Comparison of ENCODE assay signal across 11 mouse cellular contexts in the genomic region with DNA sequence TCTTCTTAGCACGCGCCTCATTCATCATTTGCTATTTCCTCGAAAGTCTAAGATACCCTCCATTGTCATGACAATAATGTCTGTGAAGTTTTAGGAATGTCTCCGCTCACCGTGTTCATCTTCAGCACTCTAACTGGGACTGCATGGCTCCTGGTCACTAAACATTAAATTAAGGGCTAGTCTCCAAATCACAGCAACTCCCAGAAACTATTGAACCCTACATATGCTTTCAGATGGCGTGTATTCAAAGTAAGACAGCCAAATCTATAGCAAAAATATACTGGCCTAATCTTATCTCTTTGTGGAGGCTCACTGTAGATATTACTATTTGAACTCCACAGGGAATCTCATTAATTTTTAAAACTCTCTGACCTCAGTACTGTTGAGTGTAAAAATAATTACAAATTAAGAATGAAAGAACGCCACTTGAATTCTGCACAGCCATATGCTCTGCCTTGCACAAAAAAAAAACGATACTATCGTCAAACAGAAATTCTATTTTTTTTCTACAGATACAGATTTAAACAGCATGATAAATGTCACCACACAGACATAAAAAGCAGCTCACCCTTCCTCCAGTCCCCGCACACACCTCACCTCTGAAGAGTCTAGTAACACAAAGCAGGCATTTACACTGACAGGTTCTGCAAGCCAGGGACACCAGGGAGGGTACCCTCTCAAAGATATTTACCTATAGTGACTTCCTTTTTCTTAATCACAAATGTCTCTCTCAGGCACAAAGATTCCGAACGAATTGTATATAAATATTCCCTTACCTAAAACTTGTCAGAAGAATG.
DNase-seq lines count a peak whose midpoint lies in the region; ATAC-seq lines count a peak whose summit lies in the region.
"Had no signal": no experiment of that assay in that cellular context is flagged by ENCODE, and none has a peak within 500 bp of the region (broad histone marks: within the 10 kb centered on the region; RNA-seq: fewer than 3 reads in every experiment).

No protein-coding gene starts in this region.

- DNase-seq in kidney, postnatal 14 days: no peak
- no peak for DNase-seq in urinary bladder, postnatal 36 days (ENCODE audit: low spot score in 2 of 2)
- DNase-seq in frontal cortex, postnatal 25 days (ENCODE audit: low spot score in 2 of 2): no peak
- no peak for DNase-seq in MN1 (ENCODE audit: low spot score)
- DNase-seq: kidney, adult 11 months; lung, adult 2 months; right cerebral cortex, postnatal 14 days had no signal

- 65% methylated on average over 12 of the region's 12 CpGs for WGBS in kidney, embryonic 14.5 days
- 65% methylated on average over 12 of the region's 12 CpGs for WGBS in embryonic facial prominence, embryonic 12.5 days
- 35% methylated on average over 12 of the region's 12 CpGs for whole genome bisulfite sequencing in hindbrain, embryonic 12.5 days
- 10% methylated on average over 12 of the region's 12 CpGs for WGBS in midbrain, embryonic 15.5 days

- 0 out of 2 replicates have a peak overlapping the region, but pooled peaks have one; percentile 13 for H3K27ac ChIP-seq in kidney, embryonic 14.5 days (ENCODE audit: low read depth, low read length)
- H3K27ac ChIP-seq in embryonic facial prominence, embryonic 12.5 days: 0 out of 2 replicates have a peak overlapping the region, but pooled peaks have one; percentile 30
- H3K27ac ChIP-seq in hindbrain, embryonic 12.5 days: peak overlapping the region; percentile 96
- peak overlapping the region; percentile 95 for H3K27ac ChIP-seq in midbrain, embryonic 15.5 days

- H3K27me3 ChIP-seq in kidney, embryonic 14.5 days (ENCODE audit: control insufficient read depth, insufficient read depth, low read length): no peaks in the 10 kb centered on the region
- H3K27me3 ChIP-seq in embryonic facial prominence, embryonic 12.5 days: no peaks in the 10 kb centered on the region; the same call in 1 of the 2 replicates
- peaks cover 5% of the 10 kb centered on the region; the same call in 1 of the 2 replicates for H3K27me3 ChIP-seq in hindbrain, embryonic 12.5 days
- H3K27me3 ChIP-seq in midbrain, embryonic 15.5 days (replicated peaks): no peaks in the 10 kb centered on the region

- no peak for ATAC-seq in kidney, embryonic 14.5 days (ENCODE audit: low FRiP score, low TSS enrichment)
- no peak for ATAC-seq in embryonic facial prominence, embryonic 12.5 days (ENCODE audit: insufficient number of reproducible peaks, insufficient read depth, low FRiP score, low TSS enrichment)
- no peak for ATAC-seq in hindbrain, embryonic 12.5 days (ENCODE audit: low FRiP score)
- ATAC-seq in midbrain, embryonic 15.5 days (replicated peaks): peak; percentile 63

- H3K9ac ChIP-seq in kidney, embryonic 14.5 days (ENCODE audit: low read depth, low read length): peak overlapping the region; percentile 37; the same call in 1 of the 2 replicates
- H3K9ac ChIP-seq in embryonic facial prominence, embryonic 12.5 days: no peak overlapping the region; the same call in 1 of the 2 replicates
- peak overlapping the region; percentile 82 for H3K9ac ChIP-seq in hindbrain, embryonic 12.5 days
- peak overlapping the region; percentile 76 for H3K9ac ChIP-seq in midbrain, embryonic 15.5 days

- no peaks in the 10 kb centered on the region for H3K4me1 ChIP-seq in kidney, embryonic 14.5 days (ENCODE audit: control insufficient read depth, insufficient read depth, low read length)
- H3K4me1 ChIP-seq in embryonic facial prominence, embryonic 12.5 days: no peaks in the 10 kb centered on the region
- no peaks in the 10 kb centered on the region for H3K4me1 ChIP-seq in hindbrain, embryonic 12.5 days
- peaks cover 19% of the 10 kb centered on the region for H3K4me1 ChIP-seq in midbrain, embryonic 15.5 days

- H3K4me2 ChIP-seq in kidney, embryonic 14.5 days (replicated peaks; ENCODE audit: low read depth, low read length): peak overlapping the region; percentile 86; the same call in 1 of the 2 replicates
- H3K4me2 ChIP-seq in embryonic facial prominence, embryonic 12.5 days (replicated peaks): peak overlapping the region; percentile 26; the same call in 1 of the 2 replicates
- peak overlapping the region; percentile 60 for H3K4me2 ChIP-seq in hindbrain, embryonic 12.5 days (replicated peaks)
- peak overlapping the region; percentile 60 for H3K4me2 ChIP-seq in midbrain, embryonic 15.5 days

- H3K4me3 ChIP-seq in kidney, embryonic 14.5 days (ENCODE audit: low read length): peak overlapping the region; percentile 40; the same call in 1 of the 2 replicates
- H3K4me3 ChIP-seq in embryonic facial prominence, embryonic 12.5 days: peak overlapping the region; percentile 21
- peak overlapping the region; percentile 61 for H3K4me3 ChIP-seq in hindbrain, embryonic 12.5 days
- H3K4me3 ChIP-seq in midbrain, embryonic 15.5 days: peak overlapping the region; percentile 69

- no peaks in the 10 kb centered on the region for H3K36me3 ChIP-seq in kidney, embryonic 14.5 days (ENCODE audit: control insufficient read depth, insufficient read depth, low read length)
- no peaks in the 10 kb centered on the region for H3K36me3 ChIP-seq in embryonic facial prominence, embryonic 12.5 days
- no peaks in the 10 kb centered on the region for H3K36me3 ChIP-seq in hindbrain, embryonic 12.5 days
- H3K36me3 ChIP-seq in midbrain, embryonic 15.5 days (replicated peaks): no peaks in the 10 kb centered on the region

- no peaks in the 10 kb centered on the region for H3K9me3 ChIP-seq in kidney, embryonic 14.5 days (ENCODE audit: control insufficient read depth, low read length)
- no peaks in the 10 kb centered on the region for H3K9me3 ChIP-seq in embryonic facial prominence, embryonic 12.5 days
- H3K9me3 ChIP-seq in hindbrain, embryonic 12.5 days (replicated peaks): no peaks in the 10 kb centered on the region
- H3K9me3 ChIP-seq in midbrain, embryonic 15.5 days: no peaks in the 10 kb centered on the region

Comparison
In these comparisons a context has a peak if more than half of its experiments do, and no peak if none do; other contexts are left out.
1. H3K27ac ChIP-seq: peak in every context shown above with its lines; median percentile 96 in hindbrain, embryonic 12.5 days; 95 in midbrain, embryonic 15.5 days; 30 in embryonic facial prominence, embryonic 12.5 days; 13 in kidney, embryonic 14.5 days.
2. H3K4me2 ChIP-seq: peak in every context shown above with its lines; median percentile 86 in kidney, embryonic 14.5 days; 60 in hindbrain, embryonic 12.5 days; 60 in midbrain, embryonic 15.5 days; 26 in embryonic facial prominence, embryonic 12.5 days.